Mouse (Mus musculus): ENCODE results near the gene Vcp.
A peak's percentile ranks its signal among the peaks of the same experiment; 100 is the strongest.

The Vcp gene

DNA sequence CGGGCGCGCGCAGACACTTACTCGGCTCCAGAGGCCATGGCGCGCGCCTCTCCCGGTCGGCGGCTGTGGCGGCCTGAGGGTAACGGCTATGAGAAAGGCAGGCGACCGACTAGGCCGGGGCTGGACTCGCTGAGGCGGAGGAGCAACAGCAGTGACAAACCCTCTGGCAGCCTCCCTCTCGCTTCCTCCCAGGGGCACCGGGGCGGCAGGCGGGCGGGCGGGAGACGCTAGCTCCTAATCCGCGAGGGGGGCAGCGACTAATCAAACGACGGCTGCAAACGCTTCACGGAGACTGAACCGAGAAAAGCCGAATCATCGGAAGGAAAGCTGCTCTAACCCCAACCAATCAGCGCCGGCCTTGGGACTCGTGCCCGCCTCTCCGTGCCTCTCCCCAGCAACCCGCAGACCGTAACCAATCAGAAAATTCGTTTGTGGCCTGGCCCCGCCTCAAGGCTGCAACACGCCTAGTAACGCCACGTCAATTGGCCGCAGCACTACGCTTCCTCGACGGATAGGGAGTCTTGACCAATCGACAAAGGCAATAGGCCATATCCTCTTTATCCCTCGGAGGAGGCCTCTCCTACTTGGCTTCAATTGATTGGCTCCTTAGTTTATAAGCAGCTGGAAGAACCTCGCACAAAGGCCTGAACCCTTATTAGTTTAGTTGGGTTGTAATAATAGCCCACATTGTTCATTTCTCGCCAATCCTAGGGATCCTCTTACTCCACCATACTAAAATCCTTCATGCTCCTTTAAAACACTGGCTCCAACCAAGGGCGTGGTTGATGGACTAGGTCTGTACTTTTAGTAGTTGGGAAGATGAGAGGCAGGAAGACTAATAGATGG lies at the start of gene Vcp:
TSS of gene Vcp (minus strand) at position 367 of the 846 bp plus-strand sequence.
- DNase-seq (ENCODE audit: low spot score), result peak; percentile 98

- peak; percentile 82 for DNase-seq (ENCODE audit: low spot score)
Measured at GRCm38 (mm10) chr4:43047231-43047630, 46.9 kb upstream of the Vcp start.

- no peak for DNase-seq (ENCODE audit: low spot score)
Measured at GRCm38 (mm10) chr4:43046607-43047006, 46.3 kb upstream of the Vcp start.

DNA sequence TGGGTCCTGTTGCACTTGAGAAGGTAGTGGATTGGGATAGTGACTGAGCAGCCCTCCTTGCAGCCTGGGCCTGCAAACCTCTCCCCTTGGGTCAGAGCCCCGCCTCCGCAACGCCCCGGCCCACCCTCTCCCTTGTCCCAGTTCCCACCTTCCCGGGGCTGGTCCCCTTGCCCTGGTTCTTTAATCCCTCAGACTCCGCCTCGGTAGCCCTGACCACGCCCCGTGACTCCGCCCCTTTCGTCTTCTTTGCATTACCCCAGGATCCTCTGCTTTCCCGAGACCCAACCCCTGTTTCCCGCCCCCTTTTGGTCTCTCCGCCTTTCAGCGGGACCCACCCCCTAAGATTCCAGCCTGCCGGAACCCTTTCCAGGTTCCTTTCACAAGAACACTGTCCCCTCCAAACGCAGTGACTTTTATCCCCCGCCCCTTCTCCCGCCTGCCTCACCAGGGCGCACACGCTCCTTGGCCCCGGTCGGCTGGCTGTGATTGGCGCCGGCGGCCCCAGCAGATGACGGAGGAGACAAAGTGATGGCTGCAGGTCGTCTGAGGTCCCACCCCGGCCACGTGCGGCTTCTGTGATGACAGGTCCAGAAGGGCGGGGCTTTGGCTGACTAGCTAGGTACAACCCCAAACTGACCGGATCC lies 45.5 kb upstream of the Vcp start, which contains the start of gene Fam214b:
TSS of gene Fam214b (minus strand) at position 562 of the 644 bp plus-strand sequence.
- peak; percentile 94 for DNase-seq (ENCODE audit: low spot score)

DNA sequence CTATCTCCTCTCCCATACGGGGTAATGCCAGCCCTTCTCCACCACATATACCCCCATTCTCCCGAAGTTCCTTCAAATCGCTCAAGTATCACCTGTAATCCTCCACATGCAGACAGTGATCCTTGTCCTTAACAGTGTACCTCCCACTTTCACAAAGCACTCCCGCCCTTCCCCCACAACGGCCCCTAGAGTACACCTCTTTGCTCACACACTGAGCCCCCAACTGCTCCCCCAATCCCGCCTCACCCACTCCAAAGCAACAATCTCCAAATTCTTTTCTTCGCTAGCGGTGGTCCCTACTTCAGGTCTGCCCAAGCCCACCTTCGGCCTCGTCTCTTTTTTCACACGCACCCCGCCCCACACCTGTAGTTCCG lies 45.0 kb upstream of the Vcp start:
- no peak for DNase-seq (ENCODE audit: low spot score)

DNA sequence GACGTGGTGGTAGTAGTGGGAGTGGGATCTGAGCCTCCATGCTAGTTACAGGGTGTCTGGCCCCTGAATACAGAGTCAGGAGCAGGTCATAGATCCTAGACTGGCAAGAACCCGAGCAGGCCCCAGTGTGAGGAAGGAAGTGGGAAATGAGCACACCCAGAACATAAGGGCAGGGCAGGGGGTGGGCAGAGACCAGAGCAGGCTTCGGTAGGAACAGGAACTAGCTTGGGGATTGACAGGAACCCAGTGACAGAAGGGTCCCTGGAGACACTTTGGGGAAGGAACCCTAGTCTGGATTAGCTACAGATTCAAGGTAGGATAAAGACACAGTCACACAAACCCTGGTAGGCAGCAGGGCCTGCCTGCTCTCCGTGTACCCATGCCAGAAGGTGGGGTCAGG lies 44.4 kb upstream of the Vcp start:
- DNase-seq (ENCODE audit: low spot score), result peak; percentile 24

DNA sequence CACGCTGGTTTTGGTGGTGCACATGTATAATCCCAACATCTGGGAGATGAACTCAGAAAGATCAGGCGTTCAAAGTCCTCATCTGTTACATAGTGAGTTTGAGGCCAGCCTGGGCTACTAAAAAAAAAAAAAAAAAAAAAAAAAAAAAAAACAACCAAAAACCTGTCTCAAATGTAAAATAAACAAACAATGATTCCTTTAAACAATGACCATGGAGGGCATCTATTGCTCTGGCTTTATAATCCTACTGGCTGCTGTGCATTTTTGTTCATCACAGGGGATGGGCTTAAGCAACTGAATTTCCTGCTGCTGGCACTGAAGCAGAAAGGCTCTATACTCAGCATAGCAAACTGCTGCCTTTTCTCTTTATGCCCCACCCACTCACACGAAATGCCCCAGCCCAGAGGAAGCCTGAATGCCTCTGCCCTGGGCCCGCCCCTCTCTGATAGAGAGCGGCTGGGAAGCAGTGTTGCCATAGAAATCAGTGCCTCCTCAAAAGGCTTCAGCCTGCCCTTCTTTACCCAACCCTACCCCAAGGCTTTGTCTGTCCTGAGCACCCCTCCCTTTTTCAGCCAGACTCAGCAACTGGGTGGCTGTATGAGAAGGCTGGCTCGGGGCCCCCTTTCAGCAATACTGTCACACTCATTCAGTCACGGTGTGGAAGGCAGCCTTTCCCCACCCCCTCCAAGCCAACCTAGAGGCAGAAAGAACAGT lies 43.5 kb upstream of the Vcp start:
- peak; percentile 71 for DNase-seq (ENCODE audit: low spot score)

DNA sequence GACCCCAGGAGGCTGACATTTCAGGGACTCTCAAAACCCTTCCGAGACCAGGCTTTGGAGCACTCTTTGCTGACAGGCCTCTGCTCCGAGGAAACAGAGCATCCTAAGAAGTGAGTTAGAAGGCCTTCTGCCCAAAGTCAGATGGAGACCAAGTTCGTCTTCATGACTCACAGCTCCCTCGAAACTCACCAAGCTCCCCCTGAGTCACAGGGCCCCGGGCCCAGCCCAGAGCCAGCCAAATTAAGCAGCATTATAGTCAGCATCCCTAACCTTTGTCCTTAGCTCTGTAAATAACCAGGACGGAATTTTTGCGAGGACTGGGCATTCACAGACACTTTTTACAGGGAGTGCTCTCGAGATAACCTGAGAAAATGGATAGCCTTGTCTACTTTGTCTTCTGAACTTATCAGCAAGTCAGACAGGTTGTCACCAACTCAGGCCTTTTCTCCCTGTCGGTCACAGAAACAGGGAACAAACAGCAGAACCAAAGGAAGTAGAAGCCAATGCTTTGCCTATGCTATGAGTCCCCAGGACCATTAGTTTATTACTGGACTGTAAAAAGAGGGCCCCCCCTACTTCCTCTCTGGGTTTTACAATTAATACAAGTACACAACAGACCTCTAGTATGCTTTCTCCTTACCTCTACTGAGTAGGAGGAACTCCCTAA lies 40.7 kb upstream of the Vcp start:
- peak; percentile 22 for DNase-seq (ENCODE audit: low spot score)

GRCm38 (mm10) chr4:43040114-43040572 lies 39.8 kb upstream of the Vcp start:
- peak; percentile 94 for DNase-seq (ENCODE audit: low spot score)

DNA sequence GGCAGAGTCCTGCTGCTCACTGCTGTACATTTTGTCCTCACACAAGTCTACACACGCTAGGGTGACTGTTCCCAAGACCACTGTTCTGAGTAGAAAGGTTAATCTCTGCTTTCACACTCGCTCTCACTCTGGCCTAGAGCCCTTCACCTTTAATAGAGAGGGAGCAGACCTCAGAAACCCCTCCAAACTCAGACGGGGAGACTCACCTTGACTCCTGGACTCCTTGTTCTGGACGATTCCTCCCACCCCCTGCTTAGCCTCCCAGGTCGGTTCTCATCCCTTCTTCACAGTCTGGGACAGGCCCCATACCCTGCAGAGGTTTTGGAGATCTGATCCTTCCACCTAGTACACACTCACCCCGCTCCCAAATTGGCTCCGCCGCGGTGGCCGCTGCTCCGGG lies 39.3 kb upstream of the Vcp start:
- DNase-seq (ENCODE audit: low spot score), result no peak

DNA sequence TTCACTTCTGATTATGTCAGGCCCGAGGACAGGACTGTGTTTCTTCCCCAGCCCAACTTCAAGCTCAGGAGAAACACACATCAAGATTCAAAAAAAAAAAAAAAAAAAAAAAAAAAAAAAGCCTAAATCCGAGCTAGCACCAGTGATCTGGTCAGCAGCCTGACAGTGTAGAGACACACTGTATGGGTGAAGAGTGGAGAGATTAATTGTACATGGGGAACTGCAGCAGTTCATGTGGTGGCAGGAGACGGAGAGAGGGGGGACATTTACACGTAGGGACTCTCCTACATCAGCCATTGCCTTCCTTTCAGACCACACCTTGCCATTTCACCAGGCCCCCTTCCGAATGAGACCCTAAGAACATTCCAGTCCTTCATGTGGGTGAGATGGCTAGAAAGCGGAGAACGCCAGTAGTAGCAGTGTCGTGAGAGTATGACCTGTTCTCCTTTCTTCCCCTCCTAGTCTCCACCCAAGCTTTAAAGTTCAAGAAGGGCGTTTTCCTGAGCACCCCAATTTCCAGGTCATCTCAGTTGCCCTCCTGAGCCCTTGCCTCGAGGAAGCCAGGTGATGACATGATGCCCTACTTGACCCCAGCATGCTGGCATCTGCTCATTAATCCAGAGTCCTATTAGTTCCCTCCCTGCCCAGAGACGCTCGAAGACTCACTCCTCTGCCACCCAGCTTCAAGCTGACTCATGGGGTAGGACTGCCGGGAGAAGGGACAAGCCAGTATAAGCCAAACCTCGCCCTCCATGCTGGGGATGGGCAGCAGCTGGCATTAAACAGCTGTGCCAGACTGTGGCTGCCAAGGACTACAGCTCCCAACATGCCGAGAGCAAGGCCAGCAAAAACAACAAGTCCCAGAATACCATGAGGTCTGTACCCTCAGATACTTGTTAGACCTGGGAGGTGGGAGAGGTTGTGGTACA lies 38.5 kb upstream of the Vcp start:
- peak; percentile 78 for DNase-seq (ENCODE audit: low spot score)

GRCm38 (mm10) chr4:43037860-43038566 lies 37.7 kb upstream of the Vcp start:
- DNase-seq (ENCODE audit: low spot score), result no peak

- DNase-seq (ENCODE audit: low spot score), result no peak
Measured at GRCm38 (mm10) chr4:43036356-43036755, 36.0 kb upstream of the Vcp start.

GRCm38 (mm10) chr4:43035851-43036250 lies 35.5 kb upstream of the Vcp start:
- DNase-seq (ENCODE audit: low spot score), result no peak

GRCm38 (mm10) chr4:43033481-43033880 lies 33.2 kb upstream of the Vcp start:
- no peak for DNase-seq (ENCODE audit: low spot score)

- DNase-seq (ENCODE audit: low spot score), result no peak
Measured at GRCm38 (mm10) chr4:43032501-43032900, 32.2 kb upstream of the Vcp start.

- peak; percentile 93 for DNase-seq (ENCODE audit: low spot score)
Measured at GRCm38 (mm10) chr4:43031237-43031995, 31.1 kb upstream of the Vcp start, which contains the start of gene Stoml2. TSS of gene Stoml2 (minus strand) at chr4:43031710.

- peak; percentile 44 for DNase-seq (ENCODE audit: low spot score)
Measured at GRCm38 (mm10) chr4:43030780-43031230, 30.5 kb upstream of the Vcp start.

DNA sequence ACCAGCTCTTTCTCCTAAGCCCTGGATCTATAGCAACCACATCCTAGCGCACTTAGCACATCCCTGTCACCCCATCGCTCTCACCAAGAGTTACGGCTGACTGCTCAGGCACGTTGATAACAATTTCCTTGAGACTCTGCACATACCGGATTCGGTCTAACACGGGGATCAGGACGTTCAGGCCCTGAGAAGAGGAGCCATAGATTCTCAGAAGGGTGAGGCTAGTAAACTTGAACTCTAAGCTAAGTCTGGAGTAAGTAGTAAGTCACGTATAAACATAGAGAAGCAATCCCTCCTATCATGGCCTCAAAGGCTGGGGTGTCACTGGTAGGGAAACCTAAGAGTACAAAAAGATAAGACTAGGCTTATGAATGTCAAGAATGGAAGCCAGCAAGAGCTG lies 30.0 kb upstream of the Vcp start:
- DNase-seq (ENCODE audit: low spot score), result no peak
